Mouse (Mus musculus) common myeloid progenitor, adult 5-6 weeks (primary cell): Measurements from ENCODE around the gene Rbm20. TPM values are rescaled to one million over a fixed set of nuclear protein-coding genes. Genes with fewer than 3 reads are reported as not detected.

ENCODE experiments used
- ATAC-seq: replicated peaks from 2 replicates; pipeline ENCODE4 v1.8.0; 2016; ENCODE audit warnings: low read depth, mild to moderate bottlenecking, moderate TSS enrichment, inconsistent platforms; ENCODE audit not compliant: poor library complexity, severe bottlenecking
- total RNA-seq: library from RNA; stranded (forward); fragments of 200-1000, 187-1606 nt; gene quantifications from 2 replicates; pipeline ENCODE4 v1.2.3, GENCODE M21; 2017

Rbm20 gene
- total RNA-seq, 1 experiment from 2014 or later, result 0.69 TPM

DNA sequence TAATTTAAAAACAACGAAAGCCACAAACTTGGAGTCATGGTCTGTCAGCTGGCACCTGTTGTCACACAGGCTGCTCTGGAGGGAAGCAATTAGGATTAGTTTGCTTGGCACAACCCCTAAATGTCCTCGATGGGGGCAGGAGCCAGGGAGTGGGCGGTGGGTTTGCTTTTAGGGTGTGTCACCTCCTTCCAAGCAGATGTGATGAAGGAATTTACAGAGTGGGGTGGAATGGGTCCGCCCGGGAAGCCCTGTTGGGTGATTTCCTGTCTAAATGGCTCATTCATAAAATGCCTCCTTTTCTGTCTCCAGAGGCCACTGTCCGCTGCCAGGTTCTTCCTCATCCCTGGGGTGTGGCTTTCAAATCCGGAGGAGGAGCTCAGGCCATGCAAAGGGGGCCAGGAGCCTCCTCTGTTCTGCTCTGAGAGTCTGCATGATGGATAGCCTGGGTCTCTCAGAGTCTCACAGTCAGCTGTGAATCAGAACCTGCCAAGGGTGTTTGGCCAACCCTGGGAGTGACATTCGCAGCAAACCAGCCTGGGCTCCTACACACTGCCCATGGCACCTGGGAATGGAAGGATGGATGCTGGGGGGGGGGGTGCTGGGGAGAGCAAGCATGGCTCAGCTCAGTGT lies 34.3 kb downstream of the Rbm20 start:
- ATAC-seq, result peak; percentile 11; the same call in 1 of the 2 replicates

DNA sequence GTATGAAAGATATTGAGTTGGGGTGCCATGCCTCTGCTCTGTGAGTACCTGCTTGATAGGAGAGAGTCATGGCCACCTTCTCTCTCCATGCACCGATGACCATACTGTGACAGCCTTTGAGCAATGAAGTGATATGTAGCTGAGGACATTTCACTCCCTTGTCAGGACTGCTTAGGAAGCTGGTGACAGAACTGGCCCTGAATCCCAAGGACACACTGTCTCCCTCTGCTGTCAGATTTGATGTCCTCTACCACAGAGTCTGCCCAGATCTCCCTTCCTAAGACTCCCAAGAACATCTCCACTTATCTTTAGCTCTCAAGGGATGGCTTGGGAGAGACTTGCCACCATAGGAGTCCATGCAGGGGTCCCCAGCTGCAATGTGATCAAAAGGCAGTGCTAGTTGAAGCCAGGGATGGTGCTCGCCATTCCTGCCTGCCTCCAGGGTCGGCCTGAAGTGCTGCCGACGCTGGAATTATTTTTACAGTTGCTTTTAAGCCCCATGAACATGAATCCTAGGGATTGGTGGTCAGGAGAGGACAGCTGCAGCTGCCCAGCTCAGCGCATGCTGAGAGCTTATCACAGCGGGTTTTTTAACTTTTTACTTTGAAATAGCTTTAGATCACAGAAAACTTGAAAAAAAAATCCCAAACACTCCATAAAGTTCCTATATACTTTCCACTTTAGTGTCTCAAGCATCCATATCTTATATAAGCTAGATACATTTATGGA lies 35.4 kb downstream of the Rbm20 start:
- ATAC-seq, result no peak

DNA sequence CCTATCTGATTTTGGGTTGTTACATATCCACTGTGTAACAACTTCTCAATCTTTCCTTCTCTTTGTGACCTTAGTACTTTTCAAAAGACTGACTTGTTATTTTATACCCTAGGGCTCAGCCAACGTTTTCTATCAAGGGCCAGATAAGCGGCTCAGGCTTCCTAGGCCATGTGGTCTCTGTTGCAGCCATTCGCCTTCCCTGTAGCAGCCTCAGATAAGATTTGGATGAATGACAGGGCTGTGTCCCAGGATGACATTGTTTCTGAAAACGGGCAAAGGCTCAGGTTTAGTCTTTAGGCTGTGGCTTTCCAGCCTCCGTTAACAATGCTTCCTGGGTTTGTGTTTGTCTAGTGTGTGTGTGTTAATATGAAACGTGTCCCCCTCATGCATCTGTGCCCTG lies 36.3 kb downstream of the Rbm20 start:
- no peak for ATAC-seq

DNA sequence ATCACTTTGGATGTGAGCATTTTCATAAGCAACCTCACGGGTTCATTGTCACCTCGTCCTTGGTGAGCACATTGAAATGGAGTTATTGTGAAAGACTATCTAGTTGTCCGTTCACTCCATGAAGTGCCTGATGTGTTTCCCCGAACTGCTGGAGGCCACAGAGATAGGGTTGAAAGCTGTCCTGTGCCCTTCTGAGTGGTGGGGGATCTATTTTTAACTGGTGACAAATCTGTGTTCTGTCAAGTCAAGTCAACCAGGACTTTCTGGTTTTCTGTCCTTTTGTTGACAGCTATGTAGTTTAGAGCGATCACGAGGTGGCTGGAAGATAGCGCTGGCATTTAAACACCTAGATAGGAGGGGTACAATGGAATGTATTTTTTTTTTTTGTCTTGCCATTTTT lies 39.4 kb downstream of the Rbm20 start:
- no peak for ATAC-seq

DNA sequence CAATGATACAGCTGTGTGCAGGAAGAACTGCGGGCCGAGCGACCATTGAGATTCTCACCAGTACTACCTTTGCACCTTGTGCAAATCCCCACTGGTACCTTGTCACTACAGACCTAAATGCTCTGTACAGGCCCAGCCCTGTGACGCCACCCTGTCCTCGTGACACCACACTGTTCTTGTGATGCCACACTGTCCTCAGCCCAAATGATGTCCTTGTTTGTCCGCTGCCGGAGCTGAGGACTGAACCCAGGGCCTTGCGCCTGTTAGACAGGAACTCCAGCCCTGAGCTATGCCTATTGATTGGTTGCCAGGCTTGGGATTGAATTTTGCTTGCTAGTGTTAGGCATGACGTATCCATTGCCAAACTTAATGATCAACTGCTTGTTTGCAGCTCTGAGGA lies 40.3 kb downstream of the Rbm20 start:
- no peak for ATAC-seq

DNA sequence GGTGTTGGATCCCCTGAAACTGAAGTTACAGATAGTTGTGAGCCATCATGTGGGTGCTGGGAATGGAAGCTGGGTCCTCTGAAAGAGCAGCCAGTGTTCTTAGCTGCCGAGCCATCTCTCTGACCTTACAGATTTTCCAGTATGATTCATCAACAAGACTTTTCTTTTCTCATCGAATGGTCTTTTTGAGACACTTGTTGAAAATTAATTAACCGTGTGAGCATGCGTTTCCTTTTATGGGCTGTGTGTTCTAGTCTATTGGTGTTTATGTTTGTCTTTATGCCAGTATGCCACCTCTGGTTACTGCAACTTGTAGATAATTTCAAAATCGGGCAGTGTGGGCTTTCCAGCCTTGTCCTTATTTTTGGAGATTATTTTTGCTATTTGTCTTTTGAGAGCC lies 45.1 kb downstream of the Rbm20 start:
- ATAC-seq, result no peak

DNA sequence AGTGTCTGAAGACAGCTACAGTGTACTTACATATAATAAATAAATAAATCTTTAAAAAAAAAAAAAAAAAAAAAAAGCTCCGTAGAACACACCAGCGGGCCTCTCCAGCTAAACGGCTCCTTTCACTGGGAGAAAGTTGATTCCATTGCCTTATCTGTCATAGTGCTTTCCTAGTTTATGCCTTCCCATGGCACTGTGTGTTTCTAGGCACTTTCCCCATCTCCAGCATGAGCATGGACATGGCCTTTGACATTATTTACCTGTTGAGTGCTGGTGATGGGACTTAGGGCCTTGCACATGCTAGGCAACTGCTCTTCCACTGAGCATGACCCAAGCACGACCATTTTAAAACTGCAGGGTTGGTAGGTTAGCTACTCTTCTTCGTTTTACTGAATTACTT lies 46.9 kb downstream of the Rbm20 start:
- ATAC-seq, result no peak

DNA sequence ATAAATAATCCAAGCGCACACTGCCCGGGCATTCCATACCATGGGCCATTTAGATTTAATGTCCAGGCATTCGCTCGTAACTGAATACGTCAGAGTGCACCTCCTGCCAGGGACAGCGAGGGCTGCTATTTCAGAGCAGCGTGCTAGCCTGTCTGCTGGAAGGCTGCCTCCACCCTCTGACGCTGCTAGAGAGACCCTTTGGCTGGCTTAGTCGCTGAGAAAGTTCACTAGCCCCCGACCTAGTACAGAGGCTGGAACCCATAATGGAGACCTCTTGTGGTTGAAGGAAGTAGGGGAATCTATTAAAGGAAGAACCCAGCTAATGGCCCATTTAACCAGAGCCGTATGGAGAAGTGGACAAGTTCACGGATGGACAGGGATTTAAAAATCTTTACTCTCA lies 49.2 kb downstream of the Rbm20 start:
- no peak for ATAC-seq

DNA sequence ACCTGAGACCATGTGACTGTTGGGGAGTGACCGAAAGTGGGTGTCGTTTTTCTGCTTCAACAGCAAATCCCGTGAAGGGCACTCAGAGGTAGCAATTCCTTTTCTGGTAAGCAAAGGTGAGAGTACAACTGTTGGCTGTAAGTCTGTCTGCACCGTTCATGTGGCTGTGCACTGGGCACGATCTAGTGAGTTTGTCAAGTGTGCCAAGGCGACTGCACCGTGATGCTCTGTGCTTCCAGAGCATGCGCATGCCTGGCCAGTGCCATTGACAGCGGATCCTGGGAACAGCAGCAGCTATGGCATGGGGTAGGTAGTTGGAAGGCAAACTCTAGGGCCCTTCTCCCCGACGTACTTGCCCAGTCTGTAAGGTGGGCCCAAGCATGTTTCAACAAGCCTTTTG lies 49.6 kb downstream of the Rbm20 start:
- ATAC-seq, result no peak

DNA sequence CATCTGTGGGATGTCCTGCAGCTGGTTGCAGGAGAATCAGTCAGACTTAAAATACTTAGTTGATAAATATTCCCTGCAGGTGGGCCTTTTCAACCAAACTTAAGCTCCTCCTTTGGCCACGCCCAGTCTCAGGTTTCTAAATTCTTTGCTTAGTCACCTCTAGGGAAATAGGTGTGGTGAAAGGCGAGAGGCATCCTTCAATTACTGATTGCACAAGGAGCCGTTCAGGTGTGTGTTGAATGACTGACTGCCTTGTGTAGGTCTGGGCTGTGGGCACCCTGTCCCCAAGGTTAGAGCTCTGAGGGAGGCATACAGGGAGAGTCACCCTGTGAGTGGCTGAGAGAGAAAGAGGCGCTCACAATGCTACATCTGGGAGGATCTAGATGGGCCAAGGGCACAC lies 50.2 kb downstream of the Rbm20 start:
- no peak for ATAC-seq

DNA sequence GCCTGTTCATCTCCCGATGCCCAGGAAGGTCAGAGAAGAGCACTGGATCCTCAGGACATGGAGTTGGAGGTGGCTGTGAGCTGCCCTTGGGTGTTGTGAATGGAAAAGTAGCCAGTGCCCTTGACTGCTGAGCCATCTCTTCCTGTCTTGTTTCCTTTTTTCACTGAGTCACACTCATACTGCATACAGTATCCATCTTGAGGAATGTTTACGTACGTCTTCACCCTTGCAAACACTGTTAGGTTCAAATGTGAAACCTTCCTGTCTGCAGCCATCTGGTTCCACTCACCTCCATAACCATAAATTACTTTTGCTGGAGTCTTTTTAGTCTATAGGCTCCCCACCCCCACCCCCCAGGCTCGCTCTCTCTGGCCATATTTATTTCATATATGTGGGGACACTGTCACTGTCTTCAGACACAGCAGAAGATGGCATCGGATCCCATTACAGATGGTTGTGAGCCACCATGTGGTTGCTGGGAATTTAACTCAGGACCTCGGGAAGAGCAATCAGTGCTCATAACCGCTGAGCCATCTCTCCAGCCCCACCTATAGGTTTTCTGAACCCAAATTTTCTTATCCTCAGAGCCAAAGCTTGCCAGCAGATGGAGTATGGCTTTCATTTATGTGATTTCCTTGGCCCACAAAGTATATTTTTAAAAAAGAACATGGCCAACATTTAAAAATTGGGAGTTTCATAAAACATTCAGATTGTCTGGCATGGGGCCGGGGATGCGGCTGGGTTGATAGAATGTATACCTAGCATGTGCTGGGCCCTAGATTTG lies 51.0 kb downstream of the Rbm20 start:
- ATAC-seq, result no peak

DNA sequence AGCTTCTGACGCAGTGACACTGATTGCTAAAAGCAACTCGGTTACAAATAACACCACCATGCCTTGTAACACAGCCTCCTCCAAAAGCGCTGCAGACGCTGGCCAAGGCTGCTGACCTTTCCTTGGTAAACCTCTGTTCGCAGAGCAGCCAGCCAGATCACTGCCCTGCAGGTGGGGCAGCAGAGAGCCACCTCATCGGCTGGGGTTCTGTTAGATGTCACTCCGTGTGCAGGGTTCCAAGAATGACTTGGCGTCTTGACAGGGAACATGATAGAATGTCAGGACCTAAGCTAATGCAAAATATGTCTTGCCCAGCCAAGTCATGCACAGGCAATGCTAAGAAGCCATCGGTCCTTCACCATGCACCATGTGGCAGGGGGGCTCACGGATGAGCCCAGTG lies 52.8 kb downstream of the Rbm20 start:
- ATAC-seq, result no peak

DNA sequence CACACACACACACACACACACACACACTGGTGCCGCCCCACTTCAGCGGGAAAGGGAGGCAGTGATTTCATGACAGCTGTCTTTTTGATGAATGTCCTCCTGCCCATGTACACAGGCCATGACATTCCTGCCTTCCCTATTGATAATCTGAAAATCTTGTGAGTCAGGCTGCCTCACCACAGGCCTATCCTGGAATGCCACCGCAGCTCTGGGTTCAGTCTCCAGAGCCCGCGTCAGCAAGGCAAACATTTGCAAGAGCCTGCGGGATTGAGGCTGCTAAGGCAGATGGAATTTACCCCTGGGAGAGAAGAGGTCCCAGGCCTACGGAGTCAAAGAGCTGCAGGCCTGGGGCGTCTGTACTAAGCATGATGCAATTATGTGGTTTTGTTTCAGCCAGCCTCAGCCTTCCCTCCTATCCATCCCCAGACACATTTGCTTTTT lies 54.7 kb downstream of the Rbm20 start:
- ATAC-seq, result peak; percentile 71

DNA sequence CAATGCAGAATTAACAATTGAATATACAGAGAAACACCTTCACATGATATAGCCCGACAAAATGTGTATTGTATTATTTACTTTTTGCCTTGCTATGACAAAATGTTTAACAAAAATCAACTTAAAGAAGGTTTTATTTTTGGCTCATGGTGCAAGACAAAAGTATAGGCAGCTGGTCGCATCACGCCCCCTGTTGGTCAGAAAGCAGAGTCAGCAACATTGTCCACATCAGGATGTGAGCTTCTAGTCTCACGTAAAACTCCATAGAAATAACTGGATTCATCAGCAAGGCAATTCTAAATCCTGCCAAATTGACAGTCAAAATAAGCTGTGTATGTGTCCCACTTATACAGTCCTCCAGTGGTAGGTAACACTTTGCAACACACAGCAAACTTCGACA lies 57.7 kb downstream of the Rbm20 start:
- no peak for ATAC-seq

DNA sequence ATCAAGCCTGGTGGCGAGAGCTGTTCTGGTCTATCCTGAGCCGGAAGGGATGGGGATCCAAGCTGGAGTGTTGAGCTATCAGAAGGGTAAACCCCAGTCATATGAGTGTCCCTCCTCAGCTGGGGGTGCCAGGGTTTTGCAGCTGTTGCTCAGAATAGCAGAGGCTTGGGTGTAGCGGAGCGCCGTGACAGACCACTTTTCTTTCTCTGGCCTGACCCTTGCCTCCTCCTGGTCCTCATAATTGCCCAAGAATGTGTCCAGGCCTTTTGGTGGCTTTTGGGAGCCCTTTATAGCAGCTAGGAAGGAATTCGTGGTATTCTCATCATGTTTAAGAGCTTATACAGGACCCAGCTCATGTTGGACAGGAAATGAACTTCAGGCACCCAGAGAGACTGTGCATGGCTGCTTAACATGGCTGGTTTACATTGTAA lies 61.6 kb downstream of the Rbm20 start:
- no peak for ATAC-seq

DNA sequence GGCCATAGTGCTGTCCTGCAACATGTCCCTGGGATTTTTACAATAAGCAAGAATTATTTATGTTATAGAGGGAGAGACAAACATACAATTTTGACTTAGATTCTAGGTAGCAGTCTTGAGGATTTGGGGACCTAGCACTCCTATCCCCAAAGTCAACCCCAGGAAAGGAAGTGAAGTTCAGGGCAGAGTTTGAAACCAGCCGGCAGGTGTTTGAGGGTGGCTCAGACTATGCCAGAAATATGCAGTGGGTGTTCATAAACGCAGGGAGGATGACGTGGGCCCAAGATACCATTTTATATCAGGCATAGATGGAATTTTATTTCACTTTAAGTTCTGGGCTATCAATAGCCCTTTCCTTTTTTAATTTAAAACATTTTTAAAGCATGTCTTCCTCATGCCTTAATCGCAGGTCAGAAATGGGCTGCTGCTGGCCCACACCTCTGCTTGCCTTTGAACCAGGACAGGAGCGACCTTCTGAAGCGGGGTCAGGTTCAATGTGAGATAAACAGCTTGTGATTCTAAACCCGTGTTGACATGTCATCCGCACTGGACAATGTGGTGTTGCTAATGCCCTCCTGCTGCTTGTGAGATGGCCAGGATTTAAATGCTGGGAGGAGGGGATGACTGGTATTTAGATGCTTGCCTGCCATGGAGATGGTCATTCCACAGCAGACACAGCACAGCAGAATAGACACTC lies 62.6 kb downstream of the Rbm20 start:
- ATAC-seq, result no peak

DNA sequence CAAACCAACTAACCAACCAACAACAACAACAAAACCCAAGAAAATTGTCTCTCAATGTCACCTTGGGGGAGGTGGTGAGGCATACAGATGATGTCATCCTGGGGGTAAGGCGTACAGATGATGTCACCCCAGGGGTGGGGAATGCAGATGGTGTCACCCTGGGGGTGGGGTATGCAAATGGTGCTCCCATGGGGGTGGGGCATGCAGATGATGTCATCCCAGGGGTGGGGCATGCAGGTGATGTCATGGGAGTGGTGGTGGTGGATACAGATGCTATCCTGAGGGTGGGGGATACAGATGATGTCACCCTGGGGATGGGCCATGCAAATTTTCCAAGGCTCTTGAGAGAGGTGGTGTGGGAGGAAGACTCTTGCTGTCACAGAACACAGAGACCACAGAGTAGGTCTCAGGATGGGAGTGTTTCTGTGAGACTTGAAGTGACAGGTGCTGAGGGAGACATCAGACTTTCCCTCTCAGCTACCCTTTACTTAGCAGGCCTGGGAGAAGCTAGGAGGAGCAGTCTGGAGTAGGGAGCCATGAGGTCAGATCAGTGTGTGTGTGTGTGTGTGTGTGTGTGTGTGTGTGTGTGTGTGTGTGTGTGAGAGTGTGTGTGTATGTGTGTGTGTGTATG lies 63.8 kb downstream of the Rbm20 start:
- no peak for ATAC-seq

DNA sequence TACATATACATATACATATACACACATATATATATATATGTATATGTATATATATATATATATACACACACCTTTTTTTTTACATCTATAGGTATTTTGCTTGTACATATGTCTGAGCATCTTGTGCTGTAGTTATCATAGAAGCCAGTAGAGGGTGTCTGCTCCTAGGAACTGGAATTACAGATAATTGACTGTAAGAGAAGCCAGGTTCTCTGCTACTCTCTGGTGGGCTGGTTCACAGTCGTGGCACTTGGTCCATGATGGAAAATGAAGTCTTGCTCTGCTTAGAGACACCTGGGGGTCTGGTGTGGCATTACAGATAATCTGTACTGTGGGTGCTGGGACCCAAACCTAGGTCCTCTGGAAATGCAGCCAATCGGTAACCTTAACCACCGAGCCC lies 64.8 kb downstream of the Rbm20 start:
- peak; percentile 88 for ATAC-seq

DNA sequence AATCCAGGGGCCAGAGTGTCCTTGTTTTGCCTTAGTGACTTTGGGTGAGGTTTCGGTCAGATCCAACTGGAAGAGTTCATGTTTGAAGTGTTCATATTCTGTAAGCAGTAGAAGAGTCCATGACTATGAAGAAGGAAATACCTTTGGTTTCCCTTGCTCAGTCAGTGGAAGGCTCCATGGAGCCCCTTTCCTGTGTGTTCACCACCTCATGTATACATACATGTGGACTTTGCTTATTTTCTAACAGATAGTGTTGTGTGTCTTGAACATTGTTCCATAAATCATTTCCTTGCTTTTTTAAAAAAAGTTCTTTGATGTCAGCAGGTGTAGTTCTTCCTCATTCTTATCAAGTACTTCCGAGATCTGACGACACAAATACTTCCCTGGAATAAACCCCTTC lies 68.2 kb downstream of the Rbm20 start:
- no peak for ATAC-seq

DNA sequence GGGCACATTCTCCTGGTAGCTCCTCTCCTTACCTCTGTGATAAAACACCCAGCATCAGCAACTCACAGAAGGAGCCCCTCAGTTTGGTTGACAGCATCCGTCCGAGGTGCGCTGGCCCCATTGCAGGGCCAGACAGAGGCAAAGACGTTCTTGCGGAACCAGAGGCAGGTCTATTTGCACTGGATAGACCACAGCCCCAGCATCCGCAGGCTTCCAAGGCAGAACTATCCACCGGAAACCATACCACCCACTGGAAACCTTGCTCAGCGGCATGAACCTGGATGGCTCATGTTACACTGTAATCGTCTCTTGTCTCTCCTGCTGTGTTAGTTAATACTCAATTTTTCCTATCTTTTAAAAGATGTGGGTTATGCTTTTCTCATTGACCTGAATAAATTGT lies 69.0 kb downstream of the Rbm20 start:
- ATAC-seq, result no peak
